Mouse (Mus musculus) left cerebral cortex, postnatal 14 days (tissue): ENCODE measurements at regions not wholly inside any gene's neighbourhood (a gene's known extent, or its start where the extent isn't known, plus 50 kb on each side); places are given as distances from the start of the nearest gene placed in this dataset.
A peak's percentile ranks its signal among the peaks of the same experiment; 100 is the strongest.

Experiments
- DNase-seq, 2 experiments: peaks; one replicate each; pipeline ENCODE4 v3.0.0; 2021 to 2022; ENCODE audit warnings: low spot score in 2 of 2, mixed read lengths in 1 of 2
- intact Hi-C: fragments of 180-260 bp; cut with DNase I; formaldehyde crosslinking; loops from one replicate; pipeline ENCODE4 v1.15.1; 2025

- DNase-seq, result peak in 1 of 2 experiments; percentile 10
- intact Hi-C loops, result no loop called here
Observed at GRCm38 (mm10) chr4:152975012-152975675, 497.5 kb upstream of the Kcnab2 start.

- intact Hi-C loops, result no loop called here
- DNase-seq, result no peak
Observed at GRCm38 (mm10) chr4:152963001-152963400, 485.3 kb upstream of the Kcnab2 start.

- intact Hi-C loops, result no loop called here
- DNase-seq, result no peak
Observed at GRCm38 (mm10) chr4:152962165-152962564, 484.5 kb upstream of the Kcnab2 start.

GRCm38 (mm10) chr4:152961677-152962076 is 484.0 kb upstream of the Kcnab2 start:
- intact Hi-C loops, result no loop called here
- no peak for DNase-seq

- peak; percentile 41 to 78 for DNase-seq
- intact Hi-C loops, result no loop called here
Observed at GRCm38 (mm10) chr4:152959627-152960230, 482.1 kb upstream of the Kcnab2 start.

GRCm38 (mm10) chr4:152953237-152953974 is 475.7 kb upstream of the Kcnab2 start:
- intact Hi-C loops, result no loop called here
- DNase-seq, result peak in 1 of 2 experiments; percentile 33

- no peak for DNase-seq
- intact Hi-C loops, result no loop called here
Observed at GRCm38 (mm10) chr4:152948956-152949355, 471.3 kb upstream of the Kcnab2 start.

GRCm38 (mm10) chr4:152941159-152941558 is 463.5 kb upstream of the Kcnab2 start:
- intact Hi-C loops, result no loop called here
- DNase-seq, result no peak

- no peak for DNase-seq
- intact Hi-C loops, result no loop called here
Observed at GRCm38 (mm10) chr4:152936614-152937013, 458.9 kb upstream of the Kcnab2 start.

- intact Hi-C loops, result no loop called here
- no peak for DNase-seq
Observed at GRCm38 (mm10) chr4:152935484-152935883, 457.8 kb upstream of the Kcnab2 start.

- intact Hi-C loops, result no loop called here
- DNase-seq, result no peak
Observed at GRCm38 (mm10) chr4:152928422-152928985, 450.8 kb upstream of the Kcnab2 start.

GRCm38 (mm10) chr4:152920261-152920660 is 442.6 kb upstream of the Kcnab2 start:
- intact Hi-C loops, result no loop called here
- no peak for DNase-seq

- intact Hi-C loops, result no loop called here
- DNase-seq, result no peak
Observed at GRCm38 (mm10) chr4:152919851-152920250, 442.2 kb upstream of the Kcnab2 start.

GRCm38 (mm10) chr4:152916576-152916975 is 438.9 kb upstream of the Kcnab2 start:
- no peak for DNase-seq
- intact Hi-C loops, result no loop called here

- intact Hi-C loops, result no loop called here
- DNase-seq, result no peak
Observed at GRCm38 (mm10) chr4:152913497-152913896, 435.8 kb upstream of the Kcnab2 start.

- intact Hi-C loops, result no loop called here
- DNase-seq, result no peak
Observed at GRCm38 (mm10) chr4:152912846-152913245, 435.2 kb upstream of the Kcnab2 start.

- intact Hi-C loops, result no loop called here
- DNase-seq, result peak; percentile 63 to 66
Observed at GRCm38 (mm10) chr4:152908235-152908634, 430.6 kb upstream of the Kcnab2 start.

GRCm38 (mm10) chr4:152902851-152903250 is 425.2 kb upstream of the Kcnab2 start:
- intact Hi-C loops, result loop anchor here (5.0 kb wide), 1 partner anchor 109 kb away; no protein-coding TSS in a partner anchor
- DNase-seq, result no peak

- peak; percentile 28 to 52 for DNase-seq
- intact Hi-C loops, result loop anchor here (5.0 kb wide), 1 partner anchor 112 kb away; no protein-coding TSS in a partner anchor
Observed at GRCm38 (mm10) chr4:152900049-152900448, 422.4 kb upstream of the Kcnab2 start.

- intact Hi-C loops, result no loop called here
Observed at GRCm38 (mm10) chr4:152895076-152895475, 417.4 kb upstream of the Kcnab2 start.

More at GRCm38 (mm10) chr4:152895076-152895475, 417.4 kb upstream of the Kcnab2 start:
- no peak for DNase-seq
